Mouse (Mus musculus) lung, postnatal 0 days (tissue): ENCODE measurements around the gene Ugt1a10. TPM values are rescaled to one million over a fixed set of nuclear protein-coding genes. Genes with fewer than 3 reads are reported as not detected.

Experiments used
- ATAC-seq: fragments of 200-750 bp; cut with Nextera tagmentation; 2 replicates; pipeline ENCODE4 v1.8.0; 2017; ENCODE audit warnings: moderate library complexity
- DNase-seq: peaks from one replicate; pipeline ENCODE4 v3.0.0-alpha.2; 2016; ENCODE audit warnings: low spot score
- H3K27ac ChIP-seq: fragments of 300-500 bp; sonication (generic); 2 replicates; pipeline ENCODE4 v1.5.1; 2014; ENCODE audit warnings: antibody characterized with exemption, mild to moderate bottlenecking, low read length, mixed read lengths
- H3K27me3 ChIP-seq: fragments of 300-500 bp; sonication (generic); replicated peaks from 2 replicates; pipeline ENCODE4 v1.6.1; 2014; ENCODE audit warnings: low read length, mixed read lengths; ENCODE audit not compliant: insufficient read depth
- H3K36me3 ChIP-seq: fragments of 300-500 bp; sonication (generic); 2 replicates; pipeline ENCODE4 v1.6.1; 2014; ENCODE audit warnings: low read length, mixed read lengths; ENCODE audit not compliant: insufficient read depth
- H3K4me1 ChIP-seq: fragments of 300-500 bp; sonication (generic); 2 replicates; pipeline ENCODE4 v1.6.1; 2014; ENCODE audit warnings: antibody characterized with exemption, low read depth, low read length, mixed read lengths; ENCODE audit not compliant: insufficient read depth
- H3K4me2 ChIP-seq: fragments of 300-500 bp; sonication (generic); replicated peaks from 2 replicates; pipeline ENCODE4 v1.6.1; 2014; ENCODE audit warnings: low read depth, mild to moderate bottlenecking, low read length, moderate library complexity, mixed read lengths
- H3K4me3 ChIP-seq: fragments of 300-500 bp; sonication (generic); 2 replicates; pipeline ENCODE4 v1.5.1; 2014; ENCODE audit warnings: low read depth, low read length
- H3K9ac ChIP-seq: fragments of 300-500 bp; sonication (generic); replicated peaks from 2 replicates; pipeline ENCODE4 v1.6.1; 2014; ENCODE audit warnings: low read depth, mild to moderate bottlenecking
- H3K9me3 ChIP-seq: fragments of 300-500 bp; sonication (generic); 2 replicates; pipeline ENCODE4 v1.6.1; 2016; ENCODE audit warnings: low read length, mixed read lengths
- CTCF ChIP-seq: IDR thresholded peaks from 2 replicates; pipeline ENCODE4 v1.5.1; 2016; ENCODE audit warnings: antibody characterized with exemption, mild to moderate bottlenecking
- EP300 ChIP-seq: IDR thresholded peaks from 2 replicates; pipeline ENCODE4 v1.6.1; 2016; ENCODE audit warnings: antibody characterized with exemption, mild to moderate bottlenecking, control low read depth
- WGBS: fragments of 180-500 bp; shearing (Covaris S2); extraction: QIAGEN DNeasy Blood & Tissue Kit; methylation state at CpG from one replicate; pipeline ENCODE4 v1.1.7; 2014; 5-methylcytosine and 5-hydroxymethylcytosine counted together
- polyA plus RNA-seq: library from polyadenylated mRNA; unstranded; fragments of >200 nt; fragmentation: Nextera tagmentation; extraction: Ambion mirVana; gene quantifications from 2 replicates; pipeline ENCODE4 v1.2.1, GENCODE M21; 2015

Ugt1a10 gene
- polyA plus RNA-seq, 1 experiment from 2014 or later, result not detected

DNA sequence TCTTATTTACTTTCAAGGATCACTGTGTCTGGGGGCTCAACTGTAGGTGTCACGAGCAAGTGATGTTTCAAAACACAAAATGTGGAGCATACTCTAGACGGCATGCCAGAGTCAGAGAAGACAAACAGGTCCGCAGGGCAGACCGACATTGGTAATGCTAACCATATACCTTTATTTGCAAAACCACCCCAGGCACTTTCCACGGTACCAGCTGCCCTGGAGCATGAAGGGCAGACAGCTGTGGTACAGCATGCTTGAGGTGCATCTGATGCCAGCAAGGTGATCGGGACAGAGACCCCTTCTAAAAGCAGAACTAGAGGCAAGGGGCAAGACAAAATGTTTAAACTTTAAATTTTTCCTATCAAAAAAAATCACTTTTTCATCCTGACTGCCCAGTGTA, 207.8 kb downstream of the Ugt1a10 start:
- H3K36me3 ChIP-seq, result peaks cover 69% of the 10 kb centered on the region
- H3K4me2 ChIP-seq, result no peak overlapping the region
- no peaks in the 10 kb centered on the region for H3K9me3 ChIP-seq
- no peak overlapping the region for H3K4me3 ChIP-seq
- 71% methylated on average over 6 of the region's 6 CpGs for WGBS
- ATAC-seq (no peak), DNase-seq (no peak)
- H3K9ac ChIP-seq, result no peak overlapping the region
- H3K27me3 ChIP-seq, result no peaks in the 10 kb centered on the region
- 0 out of 2 replicates have a peak, but pooled peaks cover 7% of the 10 kb centered on the region for H3K4me1 ChIP-seq
- no peak overlapping the region for H3K27ac ChIP-seq
- TF ChIP-seq EP300 (no peak), CTCF (no peak)

- no peak overlapping the region for H3K9ac ChIP-seq
- H3K9me3 ChIP-seq, result no peaks in the 10 kb centered on the region
- TF ChIP-seq EP300 (no peak), CTCF (no peak)
- ATAC-seq (no peak), DNase-seq (no peak)
- H3K4me3 ChIP-seq, result no peak overlapping the region
- 90% methylated on average over 5 of the region's 5 CpGs for WGBS
- H3K4me2 ChIP-seq, result no peak overlapping the region
- no peaks in the 10 kb centered on the region for H3K27me3 ChIP-seq
- 0 out of 2 replicates have a peak, but pooled peaks cover 7% of the 10 kb centered on the region for H3K4me1 ChIP-seq
- H3K27ac ChIP-seq, result no peak overlapping the region
- peaks cover 77% of the 10 kb centered on the region for H3K36me3 ChIP-seq
Observed at GRCm38 (mm10) chr1:88263778-88264177, 208.6 kb downstream of the Ugt1a10 start.

DNA sequence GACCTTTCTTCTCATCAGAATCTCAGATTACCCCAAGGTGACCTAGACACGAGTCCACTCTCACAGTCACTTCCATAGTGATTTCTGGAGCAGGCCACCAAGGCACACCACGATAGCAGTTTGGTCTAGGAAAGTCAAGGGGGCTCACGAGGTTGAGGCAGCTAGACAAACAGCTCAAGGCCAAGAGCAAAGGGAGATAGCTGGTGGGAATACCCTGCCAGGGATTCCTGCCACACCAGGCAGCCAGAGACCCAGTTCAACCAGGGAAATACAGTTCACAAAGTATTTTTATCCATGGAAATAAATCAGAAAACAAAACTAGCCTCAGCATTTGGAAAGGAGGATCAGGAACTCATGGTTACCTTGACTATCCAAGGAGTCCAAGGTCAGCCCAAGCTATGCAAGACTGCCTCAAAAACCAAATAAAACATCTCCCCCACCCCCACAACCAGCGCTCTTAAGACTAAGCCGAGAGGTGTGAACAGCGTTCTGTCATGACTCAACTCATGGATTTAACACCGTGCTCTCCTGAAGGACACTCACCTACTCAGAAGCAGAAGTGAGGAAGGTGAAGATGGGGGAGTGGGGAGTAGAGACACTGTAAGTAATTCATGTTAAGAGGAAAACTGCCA, 209.2 kb downstream of the Ugt1a10 start:
- TF ChIP-seq EP300 (no peak), CTCF (no peak)

GRCm38 (mm10) chr1:88264869-88265240, 209.7 kb downstream of the Ugt1a10 start:
- ATAC-seq (no peak), DNase-seq (no peak)
- WGBS, result 70% methylated on average over 4 of the region's 4 CpGs
- H3K4me2 ChIP-seq, result no peak overlapping the region
- H3K9me3 ChIP-seq, result no peaks in the 10 kb centered on the region
- TF ChIP-seq EP300, result no peak
- no peak for TF ChIP-seq CTCF
- no peaks in the 10 kb centered on the region for H3K27me3 ChIP-seq
- H3K4me3 ChIP-seq, result no peak overlapping the region
- no peaks in the 10 kb centered on the region for H3K4me1 ChIP-seq
- H3K9ac ChIP-seq, result no peak overlapping the region
- no peak overlapping the region for H3K27ac ChIP-seq
- H3K36me3 ChIP-seq, result peaks cover 88% of the 10 kb centered on the region

More for the DNA sequence above, 209.2 kb downstream of the Ugt1a10 start:
- Histone ChIP-seq H3K4me2 (no peak overlapping the region), H3K36me3 (peaks cover 83% of the 10 kb centered on the region), H3K27me3 (no peaks in the 10 kb centered on the region), H3K4me3 (no peak overlapping the region), H3K9me3 (no peaks in the 10 kb centered on the region), H3K27ac (no peak overlapping the region), H3K4me1 (0 out of 2 replicates have a peak, but pooled peaks cover 4% of the 10 kb centered on the region), H3K9ac (no peak overlapping the region)
- ATAC-seq (no peak), DNase-seq (no peak)
- 82% methylated on average over 7 of the region's 7 CpGs for WGBS

- H3K9ac ChIP-seq, result no peak overlapping the region
- no peaks in the 10 kb centered on the region for H3K9me3 ChIP-seq
- DNase-seq, result no peak
- no peak overlapping the region for H3K4me2 ChIP-seq
- peaks cover 80% of the 10 kb centered on the region for H3K36me3 ChIP-seq
- no peaks in the 10 kb centered on the region for H3K4me1 ChIP-seq
- no peak overlapping the region for H3K4me3 ChIP-seq
- no peak overlapping the region for H3K27ac ChIP-seq
- TF ChIP-seq EP300 (no peak), CTCF (no peak)
- WGBS, result 88% methylated on average over 13 of the region's 13 CpGs
- no peaks in the 10 kb centered on the region for H3K27me3 ChIP-seq
- ATAC-seq, result no peak
Observed at GRCm38 (mm10) chr1:88266123-88266522, 210.9 kb downstream of the Ugt1a10 start.

DNA sequence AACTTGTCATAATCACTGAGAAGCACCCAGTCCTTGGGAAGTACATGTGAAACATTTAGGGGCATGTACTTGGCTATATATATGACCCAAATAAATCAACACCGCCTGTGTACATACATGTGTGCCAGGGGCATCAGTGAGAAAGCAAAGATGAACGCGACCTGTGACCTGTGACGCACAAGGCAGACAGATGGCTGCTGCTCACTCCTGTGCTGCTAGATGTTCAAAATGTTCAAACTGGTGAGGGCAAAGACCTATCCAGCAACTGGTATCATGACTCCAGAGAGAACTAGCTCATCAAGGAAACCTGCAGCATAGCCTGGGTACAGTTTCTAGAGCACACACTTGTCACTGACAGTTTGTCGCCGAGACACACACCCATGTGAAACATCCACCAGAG, 212.3 kb downstream of the Ugt1a10 start:
- Histone ChIP-seq H3K27ac (no peak overlapping the region), H3K9me3 (no peaks in the 10 kb centered on the region), H3K4me2 (no peak overlapping the region), H3K4me3 (no peak overlapping the region), H3K36me3 (peaks cover 76% of the 10 kb centered on the region), H3K27me3 (no peaks in the 10 kb centered on the region), H3K4me1 (no peaks in the 10 kb centered on the region), H3K9ac (no peak overlapping the region)
- TF ChIP-seq EP300, result no peak
- TF ChIP-seq CTCF, result no peak
- no peak for DNase-seq
- ATAC-seq, result peak; percentile 27
- WGBS, result 89% methylated on average over 6 of the region's 6 CpGs
